Mouse (Mus musculus): Measurements from ENCODE around the gene Bicc1.

Bicc1 gene

DNA sequence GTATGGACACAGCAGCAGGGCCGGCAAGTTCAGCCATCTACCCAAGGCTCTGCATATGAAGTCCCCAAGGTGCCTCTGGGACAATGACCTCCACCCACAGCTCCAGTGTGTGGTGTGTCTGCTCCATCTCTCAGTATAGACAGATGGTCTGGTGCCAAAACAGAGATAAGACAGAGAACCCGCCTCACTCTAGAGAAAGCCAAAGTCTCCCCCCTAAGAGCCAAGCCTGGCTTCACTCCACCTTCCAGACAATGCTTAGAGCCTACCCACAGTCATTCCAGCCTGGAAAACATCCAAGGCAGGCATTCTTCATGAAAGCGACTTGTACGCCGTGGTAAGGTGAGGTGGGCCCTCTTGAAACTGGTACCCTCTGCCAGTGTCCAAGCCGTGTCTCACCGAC is 107.3 kb downstream of the Bicc1 start:
- no peak for DNase-seq

DNA sequence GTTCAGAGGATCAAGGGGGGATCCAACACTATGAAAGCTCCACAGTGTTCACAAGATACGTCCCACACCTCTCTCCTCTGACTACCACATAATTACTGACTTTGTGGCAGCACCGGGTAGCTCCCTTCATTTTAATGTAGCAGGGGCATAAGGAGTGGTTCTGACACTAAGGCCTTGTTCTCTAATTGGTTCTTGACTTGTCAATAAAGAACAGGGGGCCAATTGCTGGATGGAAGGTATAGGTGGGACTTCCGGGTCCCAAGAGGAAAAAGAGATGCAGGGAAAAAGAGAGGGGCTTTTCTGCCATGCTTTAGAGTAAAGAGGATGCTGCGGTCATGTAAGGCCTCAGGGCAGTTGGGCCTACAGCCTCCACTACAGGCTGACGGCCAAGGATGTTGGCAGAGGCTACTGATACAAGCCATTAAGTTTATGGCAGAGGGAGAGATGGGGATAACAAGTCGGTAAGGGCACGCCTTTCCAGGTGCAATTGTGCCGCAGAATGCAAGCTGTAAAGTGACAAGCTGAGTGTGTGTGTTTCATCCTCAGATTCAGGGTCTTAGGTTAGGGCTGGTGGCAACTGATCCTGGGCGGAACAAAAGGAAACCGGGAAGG is 108.7 kb downstream of the Bicc1 start:
- DNase-seq, result no peak

DNA sequence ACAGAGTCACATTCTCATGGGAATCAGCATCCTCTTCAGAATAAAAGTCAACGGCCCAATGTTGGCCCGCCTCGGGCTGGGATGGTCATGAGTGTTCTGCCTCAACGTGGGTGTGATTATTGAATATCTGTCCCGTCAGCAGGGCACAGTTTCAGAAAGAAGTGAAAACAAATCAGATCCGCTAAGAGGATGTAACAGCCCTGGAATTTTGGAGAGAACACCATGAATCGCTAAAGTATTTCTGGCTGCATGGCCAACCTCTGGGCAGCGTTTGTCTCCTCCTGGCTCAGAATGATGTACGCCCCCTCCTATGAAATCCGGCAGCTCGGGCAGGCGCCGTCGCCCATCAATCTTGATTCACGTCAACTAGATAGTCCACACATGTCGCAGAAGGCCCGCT is 110.2 kb downstream of the Bicc1 start:
- no peak for DNase-seq

DNA sequence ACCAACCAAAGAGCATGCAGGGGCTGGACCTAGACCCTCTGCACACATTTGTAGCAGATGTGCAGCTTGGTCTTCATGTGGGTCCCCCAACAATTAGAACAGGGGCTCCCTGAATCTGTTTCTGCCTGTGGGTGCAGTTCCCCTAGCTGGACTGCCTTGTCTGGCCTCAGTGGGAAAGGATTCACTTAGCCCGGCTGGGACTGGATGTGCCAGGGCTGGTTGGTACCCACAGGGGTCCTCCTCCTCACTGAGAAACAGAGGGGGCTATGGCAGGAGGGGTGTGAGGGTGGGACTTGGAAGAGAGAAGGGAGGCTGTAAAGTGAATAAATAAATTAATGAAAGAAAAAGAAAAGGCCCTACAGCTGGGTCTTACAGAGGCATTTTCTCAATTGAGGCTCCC is 115.1 kb downstream of the Bicc1 start:
- DNase-seq, result no peak

DNA sequence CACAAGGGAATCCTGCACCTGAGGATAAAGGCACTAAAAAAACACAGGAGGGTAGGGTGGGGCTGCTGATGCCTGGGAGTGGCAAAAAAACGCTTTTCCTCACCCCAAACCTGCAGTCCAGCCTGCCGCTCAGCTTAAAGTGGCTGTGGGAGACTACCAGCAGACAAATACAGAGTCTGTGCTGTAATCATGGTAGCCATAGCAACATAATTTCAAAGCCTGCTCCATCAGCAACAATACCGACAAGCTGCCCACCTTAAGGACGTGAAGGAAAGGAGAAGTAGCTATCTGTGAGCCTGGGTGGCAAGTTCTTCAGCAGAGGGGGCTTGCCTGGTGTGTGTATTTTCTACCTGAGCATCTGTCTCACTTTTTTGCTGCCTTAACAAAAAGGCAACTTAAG is 117.6 kb downstream of the Bicc1 start:
- no peak for DNase-seq

DNA sequence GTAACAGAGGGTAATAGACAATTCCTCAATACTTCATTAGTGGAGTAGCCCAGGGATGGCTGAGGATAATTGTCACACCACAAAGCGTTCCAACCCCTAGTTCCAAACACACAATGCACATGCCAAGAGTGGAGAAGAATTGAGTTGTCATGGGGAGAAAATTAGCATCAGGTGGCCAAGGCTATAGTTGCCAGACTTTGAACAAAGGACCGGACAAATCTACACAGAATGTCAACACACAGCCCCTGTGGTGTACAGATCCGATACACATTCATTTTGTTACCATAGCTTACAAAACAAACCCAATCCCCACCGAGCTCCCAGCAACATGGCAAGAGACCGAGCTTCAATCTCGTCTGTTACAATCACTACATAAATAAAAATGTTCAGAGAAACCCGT is 123.0 kb downstream of the Bicc1 start:
- no peak for DNase-seq

DNA sequence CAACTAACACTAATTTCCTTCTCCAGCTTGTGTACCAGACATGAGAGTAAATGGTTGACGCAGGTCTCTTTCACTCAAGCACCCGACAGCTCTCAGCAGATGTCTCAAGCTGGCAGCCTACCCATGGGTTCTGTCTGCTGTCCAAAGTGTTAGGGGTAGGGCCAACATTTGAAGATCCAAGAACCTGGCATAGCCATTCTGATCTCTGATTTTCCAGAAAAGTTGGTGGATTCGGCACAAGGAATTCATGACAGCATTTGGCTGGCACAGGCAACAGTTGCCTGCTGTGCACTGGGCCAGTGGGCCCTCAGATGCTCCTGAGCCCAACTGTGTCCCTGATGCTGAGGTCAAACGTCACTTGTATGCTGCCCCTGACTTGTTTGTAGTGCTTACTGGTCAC is 130.5 kb downstream of the Bicc1 start:
- DNase-seq, result no peak

DNA sequence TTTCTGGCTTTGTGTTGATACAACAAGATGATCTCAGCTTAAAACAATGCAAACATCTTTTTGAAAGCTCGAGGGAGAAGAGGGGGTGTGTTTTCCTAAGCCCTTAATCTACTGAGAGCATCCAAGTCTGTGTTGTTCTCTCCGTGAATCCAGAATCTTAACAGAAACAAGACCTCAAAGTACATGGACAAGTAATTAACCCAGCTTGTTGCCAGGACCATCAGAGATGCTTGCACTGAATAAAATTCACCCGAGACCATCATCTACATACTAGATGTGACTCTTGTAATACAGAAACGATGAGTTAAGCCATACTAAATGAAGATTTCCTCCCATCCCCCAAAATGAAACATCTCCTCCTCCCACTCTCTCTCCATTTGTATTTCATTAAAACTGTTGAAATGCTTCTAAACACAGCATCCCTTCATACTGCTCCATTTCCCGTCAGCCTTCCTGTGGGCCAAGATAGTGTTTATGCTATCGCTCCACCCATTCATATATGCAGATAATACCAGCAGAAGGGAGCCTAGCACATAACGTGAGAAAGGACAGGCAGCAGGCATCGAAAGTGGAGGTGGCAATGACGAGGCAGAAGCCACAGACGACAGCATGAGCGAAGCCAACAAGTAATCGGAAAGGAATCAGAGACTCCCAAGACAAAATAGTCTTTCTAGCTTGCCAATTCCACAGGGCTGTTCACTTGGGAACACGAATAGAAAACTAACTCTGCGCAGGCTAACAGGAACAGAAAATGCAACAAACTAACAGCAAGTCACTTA is 131.2 kb downstream of the Bicc1 start:
- DNase-seq, result no peak

DNA sequence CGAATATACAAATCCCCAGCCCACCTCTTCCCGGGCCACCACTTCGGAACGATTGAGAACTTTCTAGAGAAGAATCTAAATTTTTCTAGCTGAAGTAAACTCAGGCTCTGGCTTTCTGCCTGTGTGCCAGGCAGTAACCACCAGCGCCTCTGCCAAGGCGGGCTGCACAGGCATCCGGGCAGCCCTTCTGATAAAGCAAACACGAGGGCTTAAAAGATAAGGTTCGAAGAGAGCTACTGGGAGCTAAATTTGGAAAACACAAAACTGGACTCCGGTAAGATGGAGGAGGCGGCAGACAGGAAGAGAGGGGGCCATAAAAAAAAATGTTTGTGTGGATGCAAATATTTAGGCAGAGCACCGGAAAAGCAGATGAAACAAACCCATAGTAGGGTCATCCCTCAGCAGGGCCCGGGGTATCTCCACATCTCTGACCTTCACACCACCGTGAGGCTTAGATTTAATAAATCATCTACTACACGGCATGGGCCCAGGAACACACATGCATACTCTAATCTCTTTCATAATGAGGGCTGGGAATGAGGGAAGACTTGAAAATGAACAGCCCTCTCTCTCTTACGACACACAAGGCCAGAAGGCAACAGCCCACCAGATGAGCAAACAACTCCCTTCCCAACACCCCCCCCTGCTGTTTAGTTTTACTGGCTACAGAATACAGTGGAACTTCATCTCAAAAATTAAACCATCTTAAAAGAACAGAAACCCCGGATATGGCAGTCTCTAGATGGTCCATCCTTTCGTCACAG is 134.2 kb downstream of the Bicc1 start:
- DNase-seq, result no peak

DNA sequence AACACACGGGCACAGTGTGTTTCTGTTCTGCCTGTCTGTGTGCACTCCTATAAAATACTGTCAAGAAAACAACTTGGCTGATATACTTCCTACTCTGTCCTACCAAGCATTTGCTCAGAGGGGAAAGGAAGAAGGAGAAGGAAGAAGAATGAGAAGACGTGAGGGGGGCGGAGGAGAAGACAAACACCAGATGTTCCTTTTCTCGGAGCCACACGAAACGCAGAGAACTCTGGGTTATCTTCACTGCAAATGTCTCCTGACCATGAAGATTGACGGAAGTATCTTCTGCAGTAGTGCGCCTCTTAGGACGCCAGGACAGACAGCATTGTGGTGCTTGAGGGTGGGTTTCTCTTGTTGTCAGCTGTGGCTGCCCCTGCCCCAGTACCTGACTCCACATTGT is 134.8 kb downstream of the Bicc1 start:
- DNase-seq, result no peak

DNA sequence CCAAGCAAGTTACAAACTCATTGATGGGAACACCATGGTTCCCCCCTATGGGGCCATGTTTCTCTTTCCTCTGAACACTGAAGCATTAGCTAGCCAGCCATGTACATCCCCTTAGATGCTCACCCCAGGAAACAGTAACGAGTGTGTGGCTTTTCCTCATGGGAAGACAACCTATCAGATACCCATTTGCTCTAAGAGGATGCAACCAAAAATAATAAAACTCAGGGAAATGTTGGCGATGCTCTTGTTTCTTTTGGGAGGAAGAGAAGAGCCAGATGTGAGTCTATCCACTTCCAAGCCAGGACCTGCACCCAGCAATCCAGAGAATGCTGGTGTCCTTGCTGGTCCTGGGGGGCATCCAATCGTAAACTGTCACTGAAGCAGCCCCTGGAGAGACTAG is 136.0 kb downstream of the Bicc1 start:
- DNase-seq, result no peak

DNA sequence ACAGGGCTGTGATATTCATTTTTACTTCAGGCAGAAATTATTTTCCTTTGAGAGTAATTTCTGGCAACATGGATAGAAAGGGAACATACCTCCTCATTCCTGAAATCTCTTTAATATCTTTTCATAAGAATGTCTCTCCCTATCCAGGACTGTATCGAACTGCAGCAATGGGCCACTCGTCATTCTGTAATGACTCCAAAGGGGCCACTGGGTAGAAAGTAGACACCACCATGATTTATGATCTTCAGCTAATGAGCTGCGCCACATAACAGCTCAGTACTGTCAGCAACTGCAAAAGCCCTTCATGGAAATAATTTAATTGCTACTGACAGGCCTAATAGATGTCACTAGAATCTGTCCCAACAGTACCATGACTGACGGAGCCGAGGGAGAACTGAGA is 139.0 kb downstream of the Bicc1 start:
- no peak for DNase-seq

DNA sequence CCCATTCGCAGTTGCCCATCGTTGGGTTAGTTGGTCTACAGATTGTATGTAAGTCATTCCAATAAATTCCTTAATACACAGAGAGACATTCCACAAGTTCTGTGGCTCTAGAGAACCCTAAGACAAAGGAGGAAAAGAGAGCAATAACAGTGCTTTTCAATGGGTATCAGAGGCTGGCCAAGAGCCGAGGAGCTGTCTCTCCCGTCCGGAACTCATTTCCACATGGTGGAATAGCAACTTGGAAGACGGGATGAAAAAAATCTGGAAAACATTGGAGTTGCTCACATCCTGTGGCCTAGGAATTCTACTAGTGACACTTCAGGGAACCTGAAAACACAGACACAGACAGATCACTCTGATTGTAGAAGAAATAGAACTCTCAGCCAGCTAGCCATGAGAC is 139.7 kb downstream of the Bicc1 start:
- DNase-seq, result no peak

DNA sequence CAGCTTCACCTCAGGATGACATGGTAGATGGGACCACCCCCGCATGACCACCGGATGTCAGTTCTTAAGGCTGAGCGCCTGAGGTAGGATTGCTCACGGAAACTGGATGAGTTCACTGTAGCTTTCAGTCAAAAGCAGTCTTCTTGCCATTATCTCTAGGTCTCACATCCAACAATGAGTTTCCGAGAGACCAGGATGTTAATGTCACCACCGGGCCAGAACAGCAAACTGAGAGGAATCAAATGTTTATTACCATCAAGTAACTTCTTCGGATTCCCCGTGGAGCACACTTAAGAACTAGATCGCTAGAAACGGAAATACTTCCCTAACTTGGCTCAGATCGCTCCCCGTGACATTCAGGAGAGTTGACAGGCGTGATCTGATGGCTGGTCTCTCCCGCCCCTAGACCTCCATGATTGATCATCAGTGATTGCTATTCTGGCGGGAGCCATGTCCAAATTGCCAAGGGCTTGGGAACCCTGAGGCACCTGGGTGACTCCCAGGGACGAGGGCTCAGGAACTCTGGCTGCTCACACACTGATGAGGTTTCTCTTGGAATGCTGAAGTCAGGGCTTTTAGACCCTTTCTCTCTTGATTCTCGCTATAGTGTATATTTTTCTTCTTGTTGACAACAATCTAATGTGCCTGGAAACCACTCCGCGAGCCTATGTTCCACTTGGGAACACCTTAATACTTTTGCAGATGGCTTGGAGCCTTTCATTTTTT is 149.6 kb downstream of the Bicc1 start:
- DNase-seq, result no peak

DNA sequence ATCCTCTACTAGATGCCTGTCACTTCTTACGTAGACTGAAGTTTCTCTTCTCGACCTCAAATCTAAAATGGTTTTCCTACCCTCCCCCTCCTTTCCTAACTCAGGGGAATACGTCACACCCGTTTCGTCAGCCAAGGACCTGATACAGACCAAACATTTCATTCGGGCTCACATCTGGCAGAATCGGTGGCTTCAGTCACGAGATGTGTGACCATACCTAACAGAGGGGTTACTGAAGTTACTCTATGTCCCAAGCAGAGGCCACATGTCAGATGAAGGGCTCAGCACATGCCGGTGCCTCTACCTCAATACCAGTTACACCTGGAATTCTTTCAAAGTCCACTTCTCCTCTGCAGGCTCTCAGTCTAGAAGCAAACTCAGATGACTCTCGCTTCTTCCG is 150.8 kb downstream of the Bicc1 start:
- no peak for DNase-seq

DNA sequence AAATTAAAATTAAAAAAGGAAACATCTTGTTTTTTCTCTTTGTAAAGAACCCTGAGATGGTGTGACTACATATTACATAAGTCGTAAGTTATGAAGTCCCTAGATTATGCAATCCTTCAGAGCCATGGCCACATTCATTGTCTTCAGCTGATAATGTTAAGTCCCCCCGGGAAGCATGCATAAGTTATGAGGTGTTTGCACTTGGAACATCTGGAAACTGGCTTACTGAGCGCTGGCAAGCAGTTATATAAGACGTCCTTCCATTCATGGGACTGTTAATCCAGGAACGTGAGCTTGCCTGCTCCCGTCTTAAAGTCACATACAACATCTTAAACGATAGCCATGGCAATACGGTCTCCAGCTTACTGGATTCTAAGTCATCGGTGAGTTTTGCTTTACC is 151.5 kb downstream of the Bicc1 start:
- DNase-seq, result no peak

DNA sequence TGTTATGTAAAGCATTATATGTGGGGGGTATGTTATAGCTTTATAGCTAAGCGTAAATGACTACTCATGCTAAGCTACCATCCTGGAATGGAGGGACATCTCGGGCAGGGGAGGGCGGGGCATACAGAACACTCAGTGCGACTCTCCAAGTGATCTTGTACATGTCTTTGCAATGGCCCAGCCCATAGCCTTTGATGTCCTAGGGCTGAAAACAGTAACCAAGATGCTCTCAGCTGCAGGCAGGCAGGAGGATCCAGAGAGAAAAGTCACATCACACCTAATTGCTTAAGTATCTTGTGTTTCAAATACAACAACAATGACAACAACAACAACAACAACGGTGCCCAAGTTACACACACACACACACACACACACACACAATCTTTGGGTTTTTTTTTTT is 152.0 kb downstream of the Bicc1 start:
- DNase-seq, result no peak

DNA sequence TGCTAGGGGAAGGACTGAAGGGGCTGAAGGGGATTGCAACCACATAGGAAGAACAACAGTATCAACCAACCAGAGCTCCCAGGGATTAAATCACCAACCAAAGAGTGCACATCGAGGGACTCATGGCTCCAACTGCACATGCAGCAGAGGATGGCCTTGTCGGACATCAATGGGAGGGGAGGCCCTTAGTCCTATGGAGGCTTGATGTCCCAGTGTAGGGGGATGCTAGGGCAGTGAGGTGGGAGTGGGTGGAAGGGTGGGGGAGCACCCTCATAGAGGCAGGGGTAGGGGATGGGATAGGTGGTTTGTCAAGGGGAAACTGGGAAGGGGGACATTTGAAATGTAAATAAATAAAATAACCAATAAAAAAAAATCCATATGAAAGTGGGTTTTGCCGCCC is 152.5 kb downstream of the Bicc1 start:
- no peak for DNase-seq

DNA sequence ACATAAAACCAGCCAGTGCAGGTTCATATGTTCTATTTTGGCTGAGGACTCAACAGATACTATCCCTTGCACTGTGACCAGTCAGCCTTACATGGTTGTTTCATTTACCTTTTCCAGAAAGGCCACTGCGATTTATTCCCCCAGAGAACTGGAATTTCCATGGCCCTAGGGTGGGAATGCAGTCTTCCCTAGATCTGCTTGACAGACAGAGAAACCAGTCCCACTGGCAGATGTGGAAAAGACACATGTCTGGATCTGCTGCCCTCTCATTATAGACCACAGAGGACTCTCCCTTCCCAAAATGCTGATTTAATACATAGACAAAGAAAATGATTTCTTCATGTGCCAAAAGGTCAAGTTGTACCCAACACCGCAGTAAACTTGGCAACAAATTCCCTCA is 156.6 kb downstream of the Bicc1 start:
- no peak for DNase-seq

DNA sequence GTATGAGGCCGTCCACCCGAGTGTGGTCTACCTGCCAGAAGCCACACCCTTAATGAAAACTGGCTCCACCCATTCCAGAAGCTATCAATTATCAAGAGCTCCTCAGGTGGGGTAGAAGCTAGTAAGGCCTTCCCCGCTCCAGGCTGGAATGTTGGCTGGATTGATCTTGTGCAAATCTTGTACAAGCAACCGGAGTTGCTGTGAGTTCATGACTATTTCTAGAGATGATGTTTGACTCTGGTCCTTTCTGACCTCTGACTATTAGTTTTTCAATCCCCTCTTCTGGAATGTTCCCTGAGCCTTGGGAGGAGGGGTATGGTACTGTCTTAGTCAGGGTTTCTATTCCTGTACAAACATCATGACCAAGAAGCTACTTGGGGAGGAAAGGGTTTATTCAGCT is 157.3 kb downstream of the Bicc1 start:
- DNase-seq, result no peak

DNA sequence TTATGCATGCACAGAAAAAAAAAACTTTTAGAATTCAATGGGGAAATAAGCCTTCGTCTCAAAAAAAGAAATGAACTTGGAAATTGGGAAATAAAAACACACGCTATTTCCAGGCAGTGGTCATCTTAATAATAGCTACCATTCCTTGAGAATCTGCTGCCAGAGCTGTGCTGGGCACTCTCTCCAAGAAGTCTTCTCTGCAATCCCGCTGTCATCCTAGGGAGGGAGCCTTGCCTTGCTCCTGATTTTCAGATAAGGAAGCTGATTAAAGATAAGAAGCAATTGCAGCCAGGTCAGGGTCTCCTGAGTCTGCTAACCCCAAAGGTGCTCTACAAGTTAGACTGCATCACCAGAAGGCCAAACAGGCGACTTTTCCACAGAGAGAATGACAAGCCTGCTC is 161.4 kb downstream of the Bicc1 start:
- DNase-seq, result no peak

DNA sequence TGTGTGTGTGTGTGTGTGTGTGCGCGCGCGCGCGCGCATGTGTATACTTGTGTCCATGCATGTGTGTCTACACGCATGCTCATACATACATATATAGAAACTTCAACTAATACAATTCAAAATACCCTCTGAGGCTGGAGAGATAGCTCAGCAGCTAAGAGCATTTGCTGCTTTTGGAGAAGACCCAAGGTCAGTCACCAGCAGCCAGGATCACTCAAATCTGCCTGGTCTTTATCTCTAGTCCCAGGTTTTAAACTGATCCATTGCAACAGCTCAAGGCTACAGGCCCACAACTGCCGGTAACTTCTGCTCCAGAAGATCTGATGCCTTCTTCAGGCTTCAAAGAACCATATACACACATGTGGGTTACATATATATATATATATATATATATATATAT is 163.4 kb downstream of the Bicc1 start:
- no peak for DNase-seq

DNA sequence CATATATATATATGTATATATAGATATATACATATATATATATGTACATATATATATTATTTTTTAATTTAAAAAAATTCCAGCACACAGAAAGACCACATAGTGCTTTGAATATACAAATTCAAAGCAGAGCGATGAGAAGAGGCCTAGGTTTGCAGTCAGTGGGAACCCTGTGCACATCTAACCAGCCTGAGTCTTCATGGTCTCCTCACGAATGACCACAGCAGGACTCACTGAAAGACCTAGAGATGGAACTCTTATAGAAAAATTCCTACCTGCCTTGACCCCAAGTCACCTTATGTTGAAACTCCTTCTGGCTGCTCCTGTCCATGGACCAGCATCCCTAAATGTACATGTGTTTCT is 165.4 kb downstream of the Bicc1 start:
- no peak for DNase-seq

All from liver (tissue).